Mouse (Mus musculus) hindbrain, embryonic 13.5 days (tissue): Measurements from ENCODE around the gene Gpc6. TPM values are rescaled to one million over a fixed set of nuclear protein-coding genes. Genes with fewer than 3 reads are reported as not detected.

Source experiments
- ATAC-seq: fragments of 200-750 bp; cut with Nextera tagmentation; 2 replicates; pipeline ENCODE4 v1.8.0; 2017; ENCODE audit warnings: moderate TSS enrichment; ENCODE audit not compliant: low FRiP score
- H3K27ac ChIP-seq: fragments of 300-500 bp; sonication (generic); 2 replicates; pipeline ENCODE4 v1.5.1; 2015; ENCODE audit warnings: inconsistent platforms, mild to moderate bottlenecking, moderate library complexity
- H3K27me3 ChIP-seq: fragments of 300-500 bp; sonication (generic); 2 replicates; pipeline ENCODE4 v1.6.1; 2015; ENCODE audit warnings: mild to moderate bottlenecking, inconsistent platforms
- H3K36me3 ChIP-seq: fragments of 300-500 bp; sonication (generic); 2 replicates; pipeline ENCODE4 v1.6.1; 2015; ENCODE audit warnings: mild to moderate bottlenecking, inconsistent platforms
- H3K4me1 ChIP-seq: fragments of 300-500 bp; sonication (generic); replicated peaks from 2 replicates; pipeline ENCODE4 v1.6.1; 2015; ENCODE audit warnings: inconsistent platforms
- H3K4me2 ChIP-seq: fragments of 300-500 bp; sonication (generic); 2 replicates; pipeline ENCODE4 v1.6.1; 2015; ENCODE audit warnings: inconsistent platforms, mild to moderate bottlenecking, moderate library complexity
- H3K4me3 ChIP-seq: fragments of 300-500 bp; sonication (generic); 2 replicates; pipeline ENCODE4 v1.5.1; 2015; ENCODE audit warnings: mild to moderate bottlenecking, inconsistent platforms
- H3K9ac ChIP-seq: fragments of 300-500 bp; sonication (generic); 2 replicates; pipeline ENCODE4 v1.6.1; 2015; ENCODE audit warnings: mild to moderate bottlenecking, inconsistent platforms
- H3K9me3 ChIP-seq: fragments of 300-500 bp; sonication (generic); 2 replicates; pipeline ENCODE4 v1.6.1; 2016; ENCODE audit warnings: inconsistent platforms
- WGBS: fragments of 180-500 bp; shearing (Covaris S2); methylation state at CpG from one replicate; pipeline ENCODE4 v1.1.7; 2015; 5-methylcytosine and 5-hydroxymethylcytosine counted together
- polyA plus RNA-seq: library from polyadenylated mRNA; unstranded; fragments of >200 nt; fragmentation: Nextera tagmentation; extraction: Ambion mirVana; gene quantifications from 2 replicates; pipeline ENCODE4 v1.2.1, GENCODE M21; 2015

Gpc6 gene
- polyA plus RNA-seq, 1 experiment from 2014 or later: 20.8 TPM

DNA sequence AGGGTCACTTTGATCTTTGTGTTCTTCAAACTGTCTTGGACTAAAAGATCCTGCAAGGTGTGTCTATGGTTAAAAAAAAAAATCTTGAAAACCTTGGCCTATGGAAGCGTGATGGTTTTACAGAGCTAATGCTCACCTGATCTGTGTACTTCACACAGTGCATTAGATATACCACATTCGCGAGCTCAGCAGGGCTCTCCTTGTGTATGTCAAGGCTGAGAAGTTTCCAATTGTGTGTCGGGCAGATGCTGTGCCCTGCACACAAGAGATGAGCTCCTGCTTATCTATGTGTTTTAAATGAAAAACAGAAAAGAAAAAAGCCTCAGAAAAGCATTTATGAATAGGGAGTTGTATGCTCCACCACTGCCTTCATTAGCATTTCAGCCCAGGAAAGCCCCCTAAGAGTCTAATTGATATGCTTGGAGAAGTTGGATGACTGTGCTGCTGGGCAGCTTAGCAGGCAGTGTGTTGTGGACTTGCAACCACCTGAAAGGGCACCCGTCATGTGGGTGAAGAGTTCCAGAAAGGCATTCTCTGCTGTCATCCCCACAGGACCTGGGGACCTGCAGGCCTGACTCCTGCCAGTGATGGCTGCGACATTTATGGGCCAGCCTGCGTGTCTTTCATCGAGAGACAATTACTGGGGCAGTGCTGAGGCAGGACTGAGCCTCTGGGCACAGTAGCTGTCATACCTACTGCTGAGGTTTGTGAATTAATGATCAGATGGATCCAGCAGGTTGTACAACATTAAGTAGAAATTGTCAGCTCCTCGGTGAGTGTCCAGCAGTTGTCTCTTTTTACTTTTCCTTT is 436.2 kb downstream of the Gpc6 start:
- WGBS: 49% methylated on average over 9 of the region's 9 CpGs
- no peak overlapping the region for H3K4me2 ChIP-seq
- no peak overlapping the region for H3K4me3 ChIP-seq
- no peaks in the 10 kb centered on the region for H3K36me3 ChIP-seq
- 0 out of 2 replicates have a peak overlapping the region, but pooled peaks have one; percentile 14 for H3K27ac ChIP-seq
- H3K27me3 ChIP-seq: no peaks in the 10 kb centered on the region
- H3K9ac ChIP-seq: no peak overlapping the region
- peaks cover 13% of the 10 kb centered on the region for H3K4me1 ChIP-seq
- no peaks in the 10 kb centered on the region for H3K9me3 ChIP-seq
- peak; percentile 54 for ATAC-seq

- no peak overlapping the region for H3K4me3 ChIP-seq
- WGBS: 78% methylated on average over 2 of the region's 2 CpGs
- H3K4me2 ChIP-seq: no peak overlapping the region
- peaks cover 13% of the 10 kb centered on the region for H3K4me1 ChIP-seq
- no peaks in the 10 kb centered on the region for H3K9me3 ChIP-seq
- H3K27me3 ChIP-seq: no peaks in the 10 kb centered on the region
- H3K36me3 ChIP-seq: no peaks in the 10 kb centered on the region
- no peak for ATAC-seq
- 0 out of 2 replicates have a peak overlapping the region, but pooled peaks have one; percentile 14 for H3K27ac ChIP-seq
- H3K9ac ChIP-seq: no peak overlapping the region
These were observed 436.8 kb downstream of the Gpc6 start for GRCm38 (mm10) chr14:117361965-117362309.

- no peaks in the 10 kb centered on the region for H3K36me3 ChIP-seq
- 84% methylated on average over 18 of the region's 18 CpGs for WGBS
- H3K4me1 ChIP-seq: no peaks in the 10 kb centered on the region
- H3K4me3 ChIP-seq: no peak overlapping the region
- H3K9ac ChIP-seq: no peak overlapping the region
- H3K9me3 ChIP-seq: no peaks in the 10 kb centered on the region
- ATAC-seq: no peak
- no peaks in the 10 kb centered on the region for H3K27me3 ChIP-seq
- H3K27ac ChIP-seq: no peak overlapping the region
- H3K4me2 ChIP-seq: no peak overlapping the region
These were observed 444.3 kb downstream of the Gpc6 start for GRCm38 (mm10) chr14:117369331-117369866.

DNA sequence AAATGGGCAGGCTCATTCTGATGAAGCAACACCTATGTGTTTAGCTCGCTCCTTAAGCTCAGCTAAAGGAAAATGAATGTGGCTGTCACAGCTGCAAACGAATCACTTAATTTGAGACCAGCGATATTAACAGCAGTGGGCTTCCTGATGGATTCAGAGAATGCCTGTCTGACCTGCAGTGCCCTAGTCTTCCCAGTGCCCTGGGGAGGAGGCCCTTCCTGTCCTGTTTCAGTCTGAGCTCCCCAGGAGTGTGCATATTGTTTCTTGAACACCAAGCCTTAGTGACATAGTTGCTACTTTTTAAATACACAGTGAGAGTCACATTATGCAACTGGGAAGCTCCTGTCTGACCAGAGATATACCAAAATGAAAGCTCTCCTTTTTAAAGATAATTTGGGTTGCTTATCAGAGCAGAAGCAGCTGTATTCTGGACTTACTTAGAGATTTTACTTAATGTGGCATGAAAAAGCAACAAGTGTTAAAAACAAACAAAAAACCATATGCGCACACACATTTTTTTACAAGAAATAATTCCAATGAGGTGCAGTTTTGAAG is 451.8 kb downstream of the Gpc6 start:
- Histone ChIP-seq H3K4me1 (0 out of 2 replicates have a peak, but pooled peaks cover 3% of the 10 kb centered on the region), H3K4me3 (no peak overlapping the region), H3K27me3 (no peaks in the 10 kb centered on the region), H3K27ac (no peak overlapping the region), H3K9ac (no peak overlapping the region), H3K4me2 (no peak overlapping the region), H3K9me3 (no peaks in the 10 kb centered on the region), H3K36me3 (no peaks in the 10 kb centered on the region)
- WGBS: 31% methylated on average over 4 of the region's 4 CpGs
- no peak for ATAC-seq

DNA sequence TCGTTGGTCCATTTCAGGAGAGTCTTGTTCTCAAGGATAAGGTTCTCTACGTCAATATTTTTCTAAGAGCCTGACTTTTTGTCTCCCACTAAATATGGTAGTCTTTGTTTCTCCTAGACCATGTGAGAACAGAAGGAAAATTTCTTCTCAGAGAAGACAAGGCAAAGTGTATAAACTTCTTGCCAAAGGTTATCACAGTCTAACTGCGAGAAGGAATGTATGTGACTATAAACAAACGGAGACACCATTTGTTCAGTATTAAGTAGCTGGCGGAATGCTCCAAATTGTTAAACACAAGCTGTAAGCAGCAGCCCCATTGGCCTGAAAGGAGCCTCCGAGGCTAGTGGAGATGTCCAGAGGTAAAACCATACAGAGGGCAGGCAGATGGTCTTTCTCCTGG is 454.9 kb downstream of the Gpc6 start:
- no peak overlapping the region for H3K27ac ChIP-seq
- H3K4me1 ChIP-seq: peaks cover 14% of the 10 kb centered on the region
- H3K4me3 ChIP-seq: no peak overlapping the region
- H3K36me3 ChIP-seq: no peaks in the 10 kb centered on the region
- H3K9me3 ChIP-seq: no peaks in the 10 kb centered on the region
- no peak for ATAC-seq
- H3K27me3 ChIP-seq: no peaks in the 10 kb centered on the region
- no peak overlapping the region for H3K4me2 ChIP-seq
- H3K9ac ChIP-seq: no peak overlapping the region
- WGBS: 85% methylated on average over 6 of the region's 6 CpGs

DNA sequence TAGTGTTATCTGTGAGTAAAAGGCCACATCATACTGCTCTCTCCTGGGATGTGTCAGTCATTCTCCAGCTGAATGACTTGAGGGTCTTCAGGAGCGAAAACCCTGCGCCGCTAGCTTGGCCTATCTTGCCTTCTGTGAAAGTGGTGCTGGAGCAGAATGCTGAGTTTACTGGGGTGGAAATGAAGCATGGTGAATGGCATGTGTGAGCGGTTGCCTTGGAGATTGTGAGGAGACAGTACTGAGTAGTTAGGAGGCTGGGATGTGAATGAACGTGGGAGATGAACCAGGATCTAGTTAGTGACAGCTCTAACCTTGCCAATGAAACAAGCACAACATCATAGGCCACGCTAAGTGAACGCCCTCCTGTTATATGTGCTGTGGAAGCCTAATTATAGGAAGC is 458.1 kb downstream of the Gpc6 start:
- Histone ChIP-seq H3K4me1 (peaks cover 11% of the 10 kb centered on the region), H3K9me3 (no peaks in the 10 kb centered on the region), H3K27ac (no peak overlapping the region), H3K4me2 (no peak overlapping the region), H3K27me3 (no peaks in the 10 kb centered on the region), H3K36me3 (no peaks in the 10 kb centered on the region), H3K4me3 (no peak overlapping the region), H3K9ac (no peak overlapping the region)
- 30% methylated on average over 7 of the region's 7 CpGs for WGBS
- peak; percentile 57; the same call in 1 of the 2 replicates for ATAC-seq

DNA sequence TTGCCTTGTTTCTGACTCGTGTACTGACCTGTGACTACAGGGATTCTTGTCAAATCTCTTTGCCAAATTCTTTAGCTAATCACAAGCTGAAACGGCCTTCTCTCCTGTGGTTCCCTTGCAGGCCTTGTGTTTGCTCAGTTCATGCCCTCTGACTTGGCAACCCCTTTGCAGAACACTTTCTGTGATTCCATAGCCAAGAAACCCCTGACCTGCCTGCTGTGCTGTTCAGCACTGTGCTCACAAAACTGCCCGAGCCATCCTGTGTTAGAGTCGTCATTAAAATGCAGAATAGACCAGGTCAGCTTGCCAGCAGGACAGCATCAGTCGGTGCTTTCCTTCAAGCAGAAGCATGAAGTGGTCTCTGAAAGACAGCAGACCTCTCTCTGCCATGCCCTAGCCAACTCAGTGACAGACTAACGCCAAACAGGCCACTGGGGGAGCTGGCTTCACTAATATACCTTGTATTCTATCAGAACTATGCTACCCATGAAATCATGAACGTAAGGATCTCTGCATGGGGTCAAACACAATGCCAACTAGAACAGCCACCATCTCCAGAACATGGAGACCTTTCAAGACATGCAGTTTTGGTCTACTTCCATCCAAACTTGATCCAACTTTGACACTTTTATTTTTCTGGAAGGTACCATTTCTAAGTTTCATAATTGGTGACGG is 459.1 kb downstream of the Gpc6 start:
- no peak overlapping the region for H3K4me3 ChIP-seq
- H3K27me3 ChIP-seq: no peaks in the 10 kb centered on the region
- no peak overlapping the region for H3K27ac ChIP-seq
- H3K9me3 ChIP-seq: no peaks in the 10 kb centered on the region
- no peak overlapping the region for H3K4me2 ChIP-seq
- H3K4me1 ChIP-seq: peaks cover 11% of the 10 kb centered on the region
- no peaks in the 10 kb centered on the region for H3K36me3 ChIP-seq
- no peak for ATAC-seq
- 44% methylated on average over 8 of the region's 8 CpGs for WGBS
- H3K9ac ChIP-seq: no peak overlapping the region

DNA sequence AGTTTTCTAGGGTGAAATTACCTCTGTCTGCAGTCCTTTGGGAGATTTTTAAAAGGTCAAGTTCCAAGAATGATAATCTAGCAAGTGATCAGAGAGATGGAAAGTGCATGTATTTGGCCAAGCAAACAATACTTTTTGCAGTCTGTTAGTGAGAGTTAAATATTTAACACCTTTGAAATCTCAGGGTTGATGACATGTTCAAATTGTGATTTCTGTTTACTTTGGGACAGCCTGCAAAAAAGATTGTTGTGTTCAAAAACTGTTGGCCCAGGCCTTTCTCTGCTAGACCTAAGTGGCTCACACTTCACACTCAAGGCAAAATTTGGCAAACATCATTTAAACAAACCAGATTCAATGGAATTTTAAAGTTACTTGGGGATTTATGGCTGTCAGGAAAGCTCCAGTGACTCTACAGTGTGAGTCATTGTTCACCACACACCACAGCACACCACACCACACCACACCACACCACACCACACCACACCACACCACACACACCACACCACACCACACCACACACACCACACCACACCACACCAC is 460.7 kb downstream of the Gpc6 start:
- H3K27ac ChIP-seq: no peak overlapping the region
- H3K9me3 ChIP-seq: no peaks in the 10 kb centered on the region
- H3K4me1 ChIP-seq: peaks cover 11% of the 10 kb centered on the region
- no peak overlapping the region for H3K4me3 ChIP-seq
- no peak for ATAC-seq
- no peak overlapping the region for H3K4me2 ChIP-seq
- no peaks in the 10 kb centered on the region for H3K36me3 ChIP-seq
- no peak overlapping the region for H3K9ac ChIP-seq
- H3K27me3 ChIP-seq: no peaks in the 10 kb centered on the region

DNA sequence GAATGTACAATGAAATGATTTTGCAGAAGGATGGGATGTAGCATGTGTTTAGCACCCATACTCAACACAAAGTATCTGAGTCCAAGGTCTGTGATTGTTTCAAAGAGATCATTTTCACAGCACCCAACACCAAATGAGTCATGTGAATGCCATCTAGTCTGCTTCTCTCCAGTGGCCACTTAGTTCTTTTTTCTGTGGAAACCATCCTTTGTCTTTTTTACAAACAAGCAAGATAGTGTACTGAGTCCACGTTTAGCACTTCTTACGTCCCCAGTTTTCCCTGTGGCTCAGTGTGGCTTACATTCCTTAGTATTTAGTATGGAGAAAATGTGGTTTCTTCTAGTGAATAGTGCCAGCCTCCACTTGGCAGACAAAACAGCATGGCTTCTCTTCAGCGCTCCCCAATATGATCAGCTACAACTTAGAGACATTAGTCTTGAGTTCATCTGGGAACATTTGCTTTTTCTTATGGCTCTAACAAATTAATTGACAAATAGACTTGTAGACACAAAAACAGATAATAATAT is 465.7 kb downstream of the Gpc6 start:
- ATAC-seq: no peak
- WGBS: 93% methylated on average over 3 of the region's 3 CpGs
- Histone ChIP-seq H3K27ac (no peak overlapping the region), H3K9me3 (no peaks in the 10 kb centered on the region), H3K4me2 (no peak overlapping the region), H3K27me3 (no peaks in the 10 kb centered on the region), H3K9ac (no peak overlapping the region), H3K4me1 (no peaks in the 10 kb centered on the region), H3K36me3 (no peaks in the 10 kb centered on the region), H3K4me3 (no peak overlapping the region)

- no peak overlapping the region for H3K27ac ChIP-seq
- no peaks in the 10 kb centered on the region for H3K36me3 ChIP-seq
- no peaks in the 10 kb centered on the region for H3K9me3 ChIP-seq
- H3K27me3 ChIP-seq: no peaks in the 10 kb centered on the region
- H3K4me2 ChIP-seq: no peak overlapping the region
- ATAC-seq: no peak
- 64% methylated on average over 4 of the region's 4 CpGs for WGBS
- H3K9ac ChIP-seq: no peak overlapping the region
- H3K4me3 ChIP-seq: no peak overlapping the region
- H3K4me1 ChIP-seq: no peaks in the 10 kb centered on the region
These were observed 466.3 kb downstream of the Gpc6 start for GRCm38 (mm10) chr14:117391412-117391811.

DNA sequence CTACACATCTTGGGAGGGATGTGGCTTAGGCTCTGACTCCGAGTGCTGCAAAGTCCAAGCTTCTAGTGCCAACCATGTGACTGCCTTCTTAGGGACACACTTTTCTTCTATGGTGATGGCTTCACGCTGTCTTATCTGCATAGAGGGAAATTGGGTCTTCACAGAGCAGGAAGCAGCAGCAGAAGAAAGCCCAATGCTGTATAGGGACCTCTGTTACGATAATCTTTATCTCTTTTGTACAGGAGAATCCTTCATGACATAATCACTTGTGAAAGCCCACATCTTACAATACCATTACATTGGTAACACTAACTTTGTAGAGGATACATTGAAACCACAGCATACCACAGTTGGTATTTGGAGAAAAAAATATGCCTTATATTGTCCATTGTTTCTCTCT is 472.1 kb downstream of the Gpc6 start:
- H3K27ac ChIP-seq: no peak overlapping the region
- no peaks in the 10 kb centered on the region for H3K27me3 ChIP-seq
- H3K4me3 ChIP-seq: no peak overlapping the region
- no peaks in the 10 kb centered on the region for H3K36me3 ChIP-seq
- no peak for ATAC-seq
- H3K9ac ChIP-seq: no peak overlapping the region
- no peak overlapping the region for H3K4me2 ChIP-seq
- no peaks in the 10 kb centered on the region for H3K4me1 ChIP-seq
- 89% methylated on average over 3 of the region's 3 CpGs for WGBS
- no peaks in the 10 kb centered on the region for H3K9me3 ChIP-seq

DNA sequence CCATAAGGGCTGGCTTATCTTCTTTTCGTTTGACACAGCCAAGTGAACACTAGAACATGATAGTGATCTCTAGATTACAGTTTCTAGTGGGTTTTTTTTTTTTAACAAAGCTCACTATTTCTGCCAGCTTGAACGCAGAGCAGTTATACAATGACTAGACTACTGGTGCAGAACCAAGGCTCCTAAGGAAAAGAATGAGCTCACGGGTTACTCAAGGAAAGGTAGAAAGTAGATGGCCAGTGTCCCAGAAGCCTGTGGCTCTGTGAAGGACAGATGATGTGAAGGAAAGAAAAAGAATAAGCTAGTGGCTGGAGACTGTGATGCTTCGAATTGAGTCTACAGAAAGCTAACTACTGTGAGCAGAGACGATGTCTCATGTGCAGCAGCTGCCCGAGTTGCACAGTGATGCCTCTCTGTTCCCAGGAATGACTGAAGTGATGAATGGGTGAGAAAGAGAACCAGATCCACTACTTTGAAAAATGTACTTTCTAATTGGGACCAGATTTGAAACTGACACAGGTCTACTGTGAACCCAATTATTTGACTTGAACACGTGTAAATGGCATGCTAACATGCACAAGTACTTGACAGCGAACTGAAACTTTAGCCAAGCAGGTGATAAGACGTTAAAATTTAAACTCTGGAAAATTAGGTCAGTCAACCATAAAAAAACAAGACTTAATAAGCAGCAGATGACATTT is 482.9 kb downstream of the Gpc6 start:
- H3K4me1 ChIP-seq: no peaks in the 10 kb centered on the region
- H3K36me3 ChIP-seq: no peaks in the 10 kb centered on the region
- no peak overlapping the region for H3K4me2 ChIP-seq
- H3K9ac ChIP-seq: no peak overlapping the region
- 80% methylated on average over 9 of the region's 9 CpGs for WGBS
- H3K27me3 ChIP-seq: no peaks in the 10 kb centered on the region
- no peak overlapping the region for H3K4me3 ChIP-seq
- no peak for ATAC-seq
- no peaks in the 10 kb centered on the region for H3K9me3 ChIP-seq
- no peak overlapping the region for H3K27ac ChIP-seq
